Mouse (Mus musculus) liver, adult 2 months (tissue): ENCODE data around the gene Rnase2b.

Experiments
- CTCF ChIP-seq: fragments of 200-500 bp; IDR thresholded peaks from 2 replicates; pipeline ENCODE4 v1.5.1; 2011; ENCODE audit warnings: low read depth, low read length, control low read depth
- POLR2A ChIP-seq: fragments of 200-500 bp; IDR thresholded peaks from 2 replicates; pipeline ENCODE4 v1.6.1; 2011; ENCODE audit warnings: low read length, control low read depth; ENCODE audit not compliant: insufficient read depth; ENCODE audit errors: extremely low read depth

DNA sequence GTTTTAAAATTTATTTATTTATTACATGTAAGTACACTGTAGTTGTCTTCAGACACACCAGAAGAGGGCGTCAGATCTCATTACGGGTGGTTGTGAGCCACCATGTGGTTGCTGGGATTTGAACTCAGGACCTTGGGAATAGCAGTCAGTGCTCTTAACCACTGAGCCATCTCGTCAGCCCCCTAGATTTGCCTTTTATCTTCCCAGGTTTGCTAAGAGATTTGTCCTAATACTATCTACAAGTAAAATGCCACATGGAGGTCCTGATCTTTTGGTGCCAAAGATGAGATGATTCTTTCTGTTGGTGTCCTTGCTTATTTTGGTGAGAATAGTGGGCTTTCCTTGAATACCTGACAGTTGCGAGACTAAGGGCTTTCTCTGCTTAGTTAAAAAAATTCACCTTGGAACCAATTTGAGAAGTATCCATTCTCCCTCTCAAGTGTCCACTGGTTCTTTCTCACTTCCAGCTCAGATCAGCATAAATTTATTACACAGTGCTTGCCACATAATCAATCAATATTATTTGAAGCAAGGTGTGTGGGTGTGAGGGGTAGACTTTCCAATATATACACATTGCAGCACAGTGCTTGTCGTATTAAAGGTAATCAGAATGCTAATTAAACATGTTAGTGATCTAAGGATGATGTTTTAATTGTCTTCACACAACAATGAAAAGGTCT, 5.9 kb upstream of the Rnase2b start:
- no peak for TF ChIP-seq POLR2A
- TF ChIP-seq CTCF, result no peak
